Mouse (Mus musculus): Measurements from ENCODE around the gene Khdc4.

- TF ChIP-seq CTCF (IDR thresholded peaks at IDR 0.05; ENCODE audit: insufficient read depth, low read depth, low read length) (no peak), POLR2A (IDR thresholded peaks at IDR 0.05; ENCODE audit: insufficient read depth, low read depth, low read length) (no peak)
These were observed 21.5 kb upstream of the Khdc4 start for GRCm38 (mm10) chr3:88664095-88664494.
